Mouse (Mus musculus): ENCODE measurements around the gene Afap1l2.

DNA sequence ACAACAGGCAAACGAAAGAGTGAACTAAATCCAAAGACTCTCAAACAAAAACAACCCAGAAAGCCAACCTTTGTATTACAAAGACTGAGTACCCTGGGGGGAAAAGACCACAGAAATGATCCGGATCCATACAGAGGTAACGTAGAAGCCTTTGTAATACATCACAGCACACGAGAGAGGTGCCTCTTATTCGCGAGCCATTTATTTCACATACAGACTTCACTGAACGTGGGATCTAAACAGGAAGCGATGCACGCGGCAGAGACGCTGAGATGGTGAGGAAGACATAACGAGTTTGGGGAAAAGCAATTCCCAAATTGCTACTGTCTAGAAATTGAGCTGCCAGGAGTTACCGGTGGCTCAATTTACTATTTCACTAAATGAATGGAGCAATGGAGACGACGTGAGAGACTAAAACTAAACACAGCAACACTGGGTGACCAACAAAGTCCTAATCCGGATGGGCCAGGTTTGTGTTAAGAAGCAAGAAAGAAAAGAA is 41.6 kb upstream of the Afap1l2 start:
- TF ChIP-seq CTCF (conservative IDR thresholded peaks at IDR 0.05; ENCODE audit: insufficient read depth, insufficient read length, low read depth, low read length) (no peak), POLR2A (IDR thresholded peaks at IDR 0.05; ENCODE audit: low read depth, low read length) (no peak)
